Mouse (Mus musculus) embryonic facial prominence, embryonic 12.5 days (tissue): ENCODE data around the gene Llcfc1. TPM values are rescaled to one million over a fixed set of nuclear protein-coding genes. Genes with fewer than 3 reads are reported as not detected.

Experiments
- ATAC-seq: fragments of 200-750 bp; cut with Nextera tagmentation; 2 replicates; pipeline ENCODE4 v1.8.0; 2017; ENCODE audit not compliant: insufficient number of reproducible peaks, insufficient read depth, low FRiP score, low TSS enrichment
- H3K27ac ChIP-seq: fragments of 300-500 bp; sonication (generic); 2 replicates; pipeline ENCODE4 v1.5.1; 2016; ENCODE audit warnings: mild to moderate bottlenecking
- H3K27me3 ChIP-seq: fragments of 300-500 bp; sonication (generic); 2 replicates; pipeline ENCODE4 v1.6.1; 2016; ENCODE audit warnings: mild to moderate bottlenecking, moderate library complexity
- H3K36me3 ChIP-seq: fragments of 300-500 bp; sonication (generic); 2 replicates; pipeline ENCODE4 v1.6.1; 2016; ENCODE audit warnings: mild to moderate bottlenecking
- H3K4me1 ChIP-seq: fragments of 300-500 bp; sonication (generic); 2 replicates; pipeline ENCODE4 v1.6.1; 2016
- H3K4me2 ChIP-seq: fragments of 300-500 bp; sonication (generic); replicated peaks from 2 replicates; pipeline ENCODE4 v1.6.1; 2016; ENCODE audit warnings: mild to moderate bottlenecking, moderate library complexity
- H3K4me3 ChIP-seq: fragments of 300-500 bp; sonication (generic); 2 replicates; pipeline ENCODE4 v1.5.1; 2016; ENCODE audit warnings: mild to moderate bottlenecking
- H3K9ac ChIP-seq: fragments of 300-500 bp; sonication (generic); 2 replicates; pipeline ENCODE4 v1.6.1; 2016; ENCODE audit warnings: mild to moderate bottlenecking, moderate library complexity
- H3K9me3 ChIP-seq: fragments of 300-500 bp; sonication (generic); 2 replicates; pipeline ENCODE4 v1.6.1; 2016; ENCODE audit warnings: mild to moderate bottlenecking, moderate library complexity
- WGBS: fragments of 180-500 bp; shearing (Covaris S2); methylation state at CpG from one replicate; pipeline ENCODE4 v1.1.7; 2016; 5-methylcytosine and 5-hydroxymethylcytosine counted together
- polyA plus RNA-seq: library from polyadenylated mRNA; unstranded; fragments of >200 nt; fragmentation: Nextera tagmentation; extraction: Ambion mirVana; gene quantifications from 2 replicates; pipeline ENCODE4 v1.2.1, GENCODE M21; 2016

Gene Llcfc1
- polyA plus RNA-seq, 1 experiment from 2014 or later: not detected

DNA sequence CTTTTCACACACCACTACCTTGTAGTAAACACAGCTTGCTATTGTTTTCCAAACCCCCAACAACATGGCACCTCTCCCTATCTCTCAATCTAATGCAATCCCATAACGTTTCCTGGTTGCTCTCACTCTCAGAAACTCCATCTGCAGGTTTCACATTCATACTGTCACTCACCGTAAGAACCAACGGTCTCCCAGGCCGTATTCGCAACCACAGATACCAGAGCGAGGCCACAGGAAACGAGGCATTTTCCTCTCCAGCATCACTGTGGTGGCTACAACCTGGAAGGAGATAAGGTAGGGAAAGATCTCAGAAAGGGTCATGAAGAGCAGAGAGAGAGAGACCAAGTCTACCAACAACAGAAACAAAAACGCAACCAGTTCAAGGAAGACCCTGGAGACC, 29.6 kb upstream of the Llcfc1 start:
- ATAC-seq: no peak
- no peak overlapping the region for H3K4me3 ChIP-seq
- H3K27ac ChIP-seq: no peak overlapping the region
- no peaks in the 10 kb centered on the region for H3K36me3 ChIP-seq
- 82% methylated on average over 8 of the region's 8 CpGs for WGBS
- H3K9me3 ChIP-seq: no peaks in the 10 kb centered on the region
- no peak overlapping the region for H3K9ac ChIP-seq
- no peaks in the 10 kb centered on the region for H3K4me1 ChIP-seq
- H3K27me3 ChIP-seq: no peaks in the 10 kb centered on the region
- no peak overlapping the region for H3K4me2 ChIP-seq

DNA sequence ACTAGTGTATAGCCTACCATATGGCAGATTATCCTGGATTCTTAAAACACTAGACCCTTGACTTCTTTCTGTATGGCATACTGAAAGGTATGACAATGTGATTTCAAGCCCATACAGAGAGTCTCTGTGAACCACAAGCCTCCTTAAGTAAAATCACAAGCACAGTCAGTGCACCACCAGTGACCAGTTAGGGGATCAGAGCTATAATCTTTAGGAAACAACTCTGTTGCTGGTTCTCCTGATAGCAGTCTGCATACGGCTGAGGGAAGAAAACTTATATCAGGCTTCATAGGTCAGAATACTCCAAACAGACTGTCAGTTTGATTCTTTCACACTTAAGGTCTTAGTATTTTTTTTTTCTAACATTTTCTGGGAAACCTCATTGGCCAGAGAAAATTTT, 25.7 kb upstream of the Llcfc1 start:
- no peaks in the 10 kb centered on the region for H3K27me3 ChIP-seq
- H3K36me3 ChIP-seq: no peaks in the 10 kb centered on the region
- H3K9ac ChIP-seq: no peak overlapping the region
- no peaks in the 10 kb centered on the region for H3K4me1 ChIP-seq
- no peak for ATAC-seq
- H3K27ac ChIP-seq: no peak overlapping the region
- no peak overlapping the region for H3K4me3 ChIP-seq
- no peaks in the 10 kb centered on the region for H3K9me3 ChIP-seq
- 83% methylated on average over 1 of the region's 1 CpGs for WGBS
- H3K4me2 ChIP-seq: no peak overlapping the region

DNA sequence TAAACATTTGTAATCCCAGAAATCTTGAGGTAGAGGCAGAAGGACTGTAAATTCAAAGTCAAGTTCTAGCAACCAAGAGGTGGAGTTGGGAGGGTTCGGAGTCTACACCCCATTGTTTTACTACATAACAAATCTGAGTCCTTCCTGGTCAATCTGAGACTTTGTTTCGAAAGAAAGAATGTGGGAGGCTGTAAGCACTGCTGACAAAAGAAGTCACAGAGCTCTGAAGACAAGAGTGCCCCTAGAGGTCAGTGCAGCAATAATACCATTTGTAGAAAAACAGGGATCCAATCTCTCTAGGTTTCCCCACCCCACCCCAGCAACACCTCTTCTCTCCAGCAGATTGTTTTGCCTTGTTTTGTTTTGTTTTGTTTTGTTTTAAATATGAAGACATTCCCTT, 21.9 kb upstream of the Llcfc1 start:
- no peak overlapping the region for H3K9ac ChIP-seq
- no peak for ATAC-seq
- 38% methylated on average over 2 of the region's 2 CpGs for WGBS
- H3K27me3 ChIP-seq: no peaks in the 10 kb centered on the region
- H3K4me2 ChIP-seq: no peak overlapping the region
- no peaks in the 10 kb centered on the region for H3K36me3 ChIP-seq
- H3K9me3 ChIP-seq: no peaks in the 10 kb centered on the region
- H3K4me3 ChIP-seq: no peak overlapping the region
- no peak overlapping the region for H3K27ac ChIP-seq
- no peaks in the 10 kb centered on the region for H3K4me1 ChIP-seq

DNA sequence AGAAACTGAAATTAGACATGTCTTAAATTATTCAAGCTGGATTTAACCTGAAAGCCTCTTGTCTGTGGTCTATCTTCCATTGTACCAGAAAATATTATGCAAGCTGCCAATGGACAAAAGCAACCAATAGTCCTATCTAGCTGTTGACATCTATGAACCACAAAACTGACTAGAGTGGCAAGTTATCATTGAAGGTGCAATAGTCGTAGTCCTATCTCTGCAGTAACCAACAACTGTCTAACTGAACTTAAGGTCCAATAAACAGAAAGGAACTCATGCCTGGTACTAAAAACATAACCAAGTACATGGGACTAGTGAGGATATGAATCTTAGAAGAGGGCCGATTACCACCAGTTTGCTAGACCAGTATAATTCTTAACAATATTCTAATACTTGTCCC, 7.7 kb upstream of the Llcfc1 start:
- no peaks in the 10 kb centered on the region for H3K27me3 ChIP-seq
- no peak for ATAC-seq
- H3K4me2 ChIP-seq: no peak overlapping the region
- no peak overlapping the region for H3K4me3 ChIP-seq
- no peaks in the 10 kb centered on the region for H3K36me3 ChIP-seq
- no peak overlapping the region for H3K27ac ChIP-seq
- WGBS: 89% methylated on average over 2 of the region's 2 CpGs
- H3K4me1 ChIP-seq: no peaks in the 10 kb centered on the region
- no peak overlapping the region for H3K9ac ChIP-seq
- H3K9me3 ChIP-seq: no peaks in the 10 kb centered on the region

DNA sequence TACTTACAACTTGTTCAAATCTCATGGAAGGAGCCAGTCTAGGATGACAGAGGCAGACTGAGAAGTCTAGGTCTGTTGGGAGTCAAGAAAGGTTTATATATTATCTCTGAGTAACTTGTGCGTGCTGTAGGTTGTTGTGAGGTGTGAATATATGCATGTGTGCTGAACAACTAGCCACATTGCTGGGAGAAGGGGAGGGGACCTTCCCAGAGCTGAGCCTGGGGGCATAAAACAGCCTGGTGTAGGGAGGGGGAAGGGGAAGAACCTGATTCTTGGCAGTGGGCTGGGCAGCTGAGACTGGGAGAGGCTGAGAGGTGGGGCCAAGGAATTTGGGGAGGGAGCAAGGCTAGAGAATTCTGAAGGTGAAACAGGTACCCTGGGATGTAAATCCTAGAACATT, 3.6 kb upstream of the Llcfc1 start, which contains the start of gene Trpv5:
TSS of gene Trpv5 (minus strand) at position 101 of the 400 bp plus-strand sequence.
- H3K9ac ChIP-seq: no peak within 1 kb of the TSS
- 72% methylated on average over 1 of the region's 1 CpGs for whole genome bisulfite sequencing
- H3K4me3 ChIP-seq: no peak within 1 kb of the TSS
- H3K36me3 ChIP-seq: no peaks in the 10 kb centered on the region
- no peaks in the 10 kb centered on the region for H3K9me3 ChIP-seq
- H3K27me3 ChIP-seq: no peaks in the 10 kb centered on the region
- H3K27ac ChIP-seq: no peak within 1 kb of the TSS
- H3K4me1 ChIP-seq: no peaks in the 10 kb centered on the region
- no peak within 1 kb of the TSS for H3K4me2 ChIP-seq
- ATAC-seq: no peak

DNA sequence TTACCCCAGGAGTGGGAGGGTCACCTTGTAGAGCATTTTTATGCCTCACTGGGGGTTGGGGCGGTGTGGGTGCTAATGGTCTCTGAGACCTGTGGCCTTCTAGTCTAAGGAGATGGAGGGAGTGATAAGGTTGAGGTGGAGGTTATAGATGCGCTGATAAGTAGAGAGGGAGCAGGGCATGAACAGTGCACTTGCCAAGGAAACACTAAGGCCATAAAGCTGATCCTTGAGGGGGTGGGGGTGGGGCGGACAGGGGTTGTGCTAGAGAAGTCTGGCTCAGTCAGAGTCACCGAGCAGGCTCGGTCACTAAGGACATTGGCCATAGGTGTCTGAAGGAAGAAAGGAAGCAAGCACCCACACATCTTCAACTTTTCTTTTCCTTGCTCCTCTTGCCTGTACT, 2.6 kb upstream of the Llcfc1 start:
- no peak for ATAC-seq
- H3K27me3 ChIP-seq: no peaks in the 10 kb centered on the region
- 86% methylated on average over 5 of the region's 5 CpGs for WGBS
- no peak overlapping the region for H3K4me2 ChIP-seq
- no peak overlapping the region for H3K4me3 ChIP-seq
- no peak overlapping the region for H3K9ac ChIP-seq
- H3K9me3 ChIP-seq: no peaks in the 10 kb centered on the region
- no peak overlapping the region for H3K27ac ChIP-seq
- H3K4me1 ChIP-seq: no peaks in the 10 kb centered on the region
- no peaks in the 10 kb centered on the region for H3K36me3 ChIP-seq

DNA sequence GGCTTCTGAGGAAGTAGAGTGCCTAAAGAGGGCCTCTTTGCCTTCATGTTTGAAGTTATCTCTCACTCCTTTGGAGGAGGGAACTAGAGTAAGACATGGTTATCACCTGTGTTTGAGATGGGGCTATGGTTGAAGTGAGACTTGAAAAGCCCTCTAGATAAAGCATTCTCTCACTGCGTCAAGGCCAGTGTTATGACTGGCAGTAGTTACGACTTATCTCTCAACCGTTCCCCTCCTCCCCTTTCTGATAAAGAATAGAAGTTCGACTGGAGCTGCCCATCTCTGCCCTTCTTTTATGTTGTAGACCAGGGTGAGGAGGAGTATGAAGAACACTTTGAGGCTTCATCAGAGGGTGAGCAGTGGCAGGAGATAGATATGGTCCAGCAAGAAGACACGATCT, 680 bp downstream of the Llcfc1 start:
- no peak overlapping the region for H3K27ac ChIP-seq
- no peaks in the 10 kb centered on the region for H3K9me3 ChIP-seq
- H3K9ac ChIP-seq: no peak overlapping the region
- no peak overlapping the region for H3K4me2 ChIP-seq
- ATAC-seq: no peak
- no peaks in the 10 kb centered on the region for H3K27me3 ChIP-seq
- H3K4me3 ChIP-seq: no peak overlapping the region
- H3K4me1 ChIP-seq: no peaks in the 10 kb centered on the region
- no peaks in the 10 kb centered on the region for H3K36me3 ChIP-seq
- WGBS: 93% methylated on average over 5 of the region's 5 CpGs

DNA sequence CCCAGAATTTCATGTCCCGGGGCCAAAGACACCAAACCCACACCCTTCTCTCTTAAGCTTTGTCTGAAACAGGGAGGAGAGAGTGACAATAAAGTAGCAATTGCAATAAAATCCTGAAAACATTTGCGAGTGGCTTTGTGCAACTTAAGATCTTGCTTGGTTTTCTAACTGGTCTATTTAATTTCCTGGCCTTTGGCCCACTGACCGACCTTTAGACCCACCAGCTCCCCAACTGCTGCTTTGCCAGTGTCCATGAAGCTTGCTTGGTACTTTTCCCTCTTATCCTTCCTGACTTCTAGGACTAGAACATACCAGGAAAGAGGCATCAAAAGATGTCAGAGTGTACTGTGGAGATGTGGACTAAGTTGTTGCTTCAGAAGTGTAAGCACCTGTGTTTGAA, 1.4 kb downstream of the Llcfc1 start:
- Histone ChIP-seq H3K27ac (no peak overlapping the region), H3K27me3 (no peaks in the 10 kb centered on the region), H3K4me1 (no peaks in the 10 kb centered on the region), H3K4me2 (no peak overlapping the region), H3K4me3 (no peak overlapping the region), H3K9me3 (no peaks in the 10 kb centered on the region), H3K36me3 (no peaks in the 10 kb centered on the region), H3K9ac (no peak overlapping the region)
- no peak for ATAC-seq
- 86% methylated on average over 3 of the region's 3 CpGs for WGBS

DNA sequence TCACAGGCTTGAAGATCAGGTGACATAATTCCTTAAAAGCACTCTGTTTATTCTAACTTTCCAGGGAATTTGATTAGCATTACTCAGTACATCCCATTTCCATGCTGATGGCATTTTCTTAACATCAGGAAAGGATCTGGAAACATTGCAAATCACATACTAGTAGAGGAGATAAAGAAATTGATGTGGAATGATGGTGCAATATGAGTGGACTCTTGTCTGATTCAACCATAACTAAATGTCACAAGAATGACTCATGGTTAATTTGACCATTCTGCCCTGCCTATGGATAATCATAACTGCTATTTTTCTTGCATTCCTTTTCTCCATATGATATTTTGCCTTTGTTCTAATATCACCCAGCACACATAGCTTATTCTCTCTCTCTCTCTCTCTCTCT, 8.0 kb downstream of the Llcfc1 start:
- no peak overlapping the region for H3K4me2 ChIP-seq
- H3K27me3 ChIP-seq: no peaks in the 10 kb centered on the region
- H3K4me3 ChIP-seq: no peak overlapping the region
- H3K4me1 ChIP-seq: no peaks in the 10 kb centered on the region
- H3K36me3 ChIP-seq: no peaks in the 10 kb centered on the region
- H3K9me3 ChIP-seq: no peaks in the 10 kb centered on the region
- H3K27ac ChIP-seq: no peak overlapping the region
- H3K9ac ChIP-seq: no peak overlapping the region
- no peak for ATAC-seq

DNA sequence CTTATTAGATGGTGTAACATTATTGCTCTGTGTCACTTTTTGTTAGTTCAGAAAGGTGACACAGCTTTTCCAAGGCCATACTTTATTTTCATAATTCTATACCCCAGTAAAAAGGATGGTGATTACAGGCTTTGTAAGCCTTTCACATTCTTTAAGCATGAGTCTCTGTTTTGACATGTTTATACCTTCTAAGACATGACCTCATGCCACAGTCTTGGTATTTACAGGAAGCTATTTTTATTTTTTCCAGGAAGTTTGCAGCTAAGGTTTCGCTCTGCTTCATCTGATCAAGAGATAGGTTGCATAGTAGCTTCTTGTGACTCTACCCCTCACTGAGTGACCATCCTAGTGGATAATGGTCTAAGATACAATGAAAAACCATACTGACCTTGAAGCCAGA, 10.2 kb downstream of the Llcfc1 start:
- Histone ChIP-seq H3K4me2 (no peak overlapping the region), H3K27ac (no peak overlapping the region), H3K9me3 (no peaks in the 10 kb centered on the region), H3K27me3 (no peaks in the 10 kb centered on the region), H3K9ac (no peak overlapping the region), H3K36me3 (no peaks in the 10 kb centered on the region), H3K4me3 (no peak overlapping the region), H3K4me1 (no peaks in the 10 kb centered on the region)
- 84% methylated on average over 1 of the region's 1 CpGs for WGBS
- no peak for ATAC-seq

DNA sequence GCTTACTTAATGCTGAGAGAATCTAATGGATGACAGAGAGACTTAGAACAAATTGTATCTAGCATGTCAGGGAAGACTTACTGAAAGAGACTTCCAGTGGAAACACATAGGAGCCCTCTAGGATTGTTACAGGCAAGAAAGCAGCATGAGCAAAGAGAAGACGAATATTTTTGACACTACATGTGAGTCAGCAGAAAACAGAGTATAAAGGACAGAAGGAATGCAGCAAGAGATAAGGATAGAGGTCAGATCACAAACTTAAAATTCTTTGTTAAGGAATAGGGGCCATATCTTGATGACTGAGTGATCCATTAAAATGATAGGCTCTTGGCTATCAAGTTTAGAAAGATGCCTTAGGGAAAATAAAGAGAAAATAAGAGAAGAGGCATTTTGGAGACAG, 17.0 kb downstream of the Llcfc1 start:
- H3K4me2 ChIP-seq: no peak overlapping the region
- 82% methylated on average over 1 of the region's 1 CpGs for WGBS
- no peak for ATAC-seq
- H3K4me1 ChIP-seq: no peaks in the 10 kb centered on the region
- no peaks in the 10 kb centered on the region for H3K9me3 ChIP-seq
- no peak overlapping the region for H3K9ac ChIP-seq
- no peaks in the 10 kb centered on the region for H3K36me3 ChIP-seq
- no peak overlapping the region for H3K4me3 ChIP-seq
- no peak overlapping the region for H3K27ac ChIP-seq
- H3K27me3 ChIP-seq: no peaks in the 10 kb centered on the region

DNA sequence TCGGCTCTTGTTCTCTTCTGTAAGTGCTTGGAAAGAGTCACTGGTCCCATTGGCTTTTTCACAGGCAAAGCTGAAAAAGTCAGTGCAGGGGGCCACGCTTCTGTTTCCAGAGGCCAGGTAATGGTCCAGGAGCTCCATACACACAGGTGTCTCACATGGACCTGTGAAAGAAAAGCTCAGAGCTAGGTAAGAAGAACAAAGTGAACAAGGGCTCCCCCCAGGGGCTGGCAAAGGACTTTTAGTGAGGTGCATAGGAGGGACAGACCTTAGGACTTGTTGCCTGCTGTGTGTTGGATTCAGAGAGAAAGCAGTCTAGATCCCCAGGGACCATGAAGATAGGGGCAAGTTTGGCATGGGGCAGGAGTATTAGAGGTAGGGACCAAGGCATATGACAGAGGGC, 18.7 kb downstream of the Llcfc1 start:
- no peaks in the 10 kb centered on the region for H3K36me3 ChIP-seq
- H3K4me1 ChIP-seq: no peaks in the 10 kb centered on the region
- H3K27me3 ChIP-seq: no peaks in the 10 kb centered on the region
- no peak for ATAC-seq
- H3K9me3 ChIP-seq: no peaks in the 10 kb centered on the region
- no peak overlapping the region for H3K4me2 ChIP-seq
- WGBS: 68% methylated on average over 2 of the region's 2 CpGs
- H3K4me3 ChIP-seq: no peak overlapping the region
- H3K27ac ChIP-seq: no peak overlapping the region
- H3K9ac ChIP-seq: no peak overlapping the region

DNA sequence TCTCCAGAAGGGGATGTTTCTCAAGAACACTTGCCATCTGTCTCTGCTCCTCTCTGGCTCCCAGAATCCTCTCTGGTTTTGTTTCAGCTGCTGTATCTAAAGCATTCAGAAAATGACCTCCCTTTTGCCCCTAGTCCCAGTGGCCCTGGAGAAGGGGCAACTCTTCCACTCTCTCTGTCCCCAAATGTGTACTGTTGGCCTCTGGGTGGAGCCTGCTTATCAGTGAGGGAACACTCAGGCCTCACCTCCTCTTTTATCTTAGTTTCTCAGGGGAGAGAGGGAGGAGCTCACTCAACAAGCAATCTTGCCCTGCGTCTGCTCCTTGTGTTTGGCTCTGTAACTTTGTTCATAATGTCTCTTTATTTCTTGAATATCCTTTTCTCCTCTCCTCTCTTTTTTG, 19.9 kb downstream of the Llcfc1 start, which contains the start of gene Kel:
TSS of gene Kel (minus strand) at position 217 of the 400 bp plus-strand sequence.
- Histone ChIP-seq H3K36me3 (no peaks in the 10 kb centered on the region), H3K27me3 (no peaks in the 10 kb centered on the region), H3K4me2 (no peak within 1 kb of the TSS), H3K9ac (no peak within 1 kb of the TSS), H3K27ac (no peak within 1 kb of the TSS), H3K4me3 (no peak within 1 kb of the TSS), H3K4me1 (no peaks in the 10 kb centered on the region), H3K9me3 (no peaks in the 10 kb centered on the region)
- ATAC-seq: no peak
- WGBS: 48% methylated on average over 1 of the region's 1 CpGs
